Mouse (Mus musculus) right cerebral cortex, adult 2 months (tissue): ENCODE measurements at regions not wholly inside any gene's neighbourhood (a gene's known extent, or its start where the extent isn't known, plus 50 kb on each side); places are given as distances from the start of the nearest gene placed in this dataset.

ENCODE experiments used
- DNase-seq, 2 experiments: peaks; one replicate each; pipeline ENCODE4 v3.0.0; 2021 to 2022; ENCODE audit warnings: low spot score in 2 of 2

- peak; percentile 12 to 25 for DNase-seq
Observed at GRCm38 (mm10) chr9:116511450-116511849, 336.3 kb upstream of the Tgfbr2 start.

GRCm38 (mm10) chr9:116507756-116508155, 332.6 kb upstream of the Tgfbr2 start:
- DNase-seq, result no peak

GRCm38 (mm10) chr9:116502831-116503230, 327.7 kb upstream of the Tgfbr2 start:
- peak; percentile 38 to 59 for DNase-seq

- no peak for DNase-seq
Observed at GRCm38 (mm10) chr9:116500951-116501350, 325.8 kb upstream of the Tgfbr2 start.

- DNase-seq, result no peak
Observed at GRCm38 (mm10) chr9:116491227-116491626, 316.1 kb upstream of the Tgfbr2 start.

GRCm38 (mm10) chr9:116489787-116490186, 314.6 kb upstream of the Tgfbr2 start:
- DNase-seq, result peak; percentile 37 to 39

GRCm38 (mm10) chr9:116489273-116489672, 314.1 kb upstream of the Tgfbr2 start:
- DNase-seq, result peak; percentile 33 to 38

- no peak for DNase-seq
Observed at GRCm38 (mm10) chr9:116477309-116477708, 302.1 kb upstream of the Tgfbr2 start.

GRCm38 (mm10) chr9:116475206-116475955, 300.2 kb upstream of the Tgfbr2 start:
- DNase-seq, result peak in 1 of 2 experiments; percentile 17

- DNase-seq, result no peak
Observed at GRCm38 (mm10) chr9:116472855-116473254, 297.7 kb upstream of the Tgfbr2 start.

- DNase-seq, result peak in 1 of 2 experiments; percentile 10
Observed at GRCm38 (mm10) chr9:116468569-116469250, 293.6 kb upstream of the Tgfbr2 start.

GRCm38 (mm10) chr9:116466336-116466735, 291.2 kb upstream of the Tgfbr2 start:
- no peak for DNase-seq

GRCm38 (mm10) chr9:116464626-116465025, 289.5 kb upstream of the Tgfbr2 start:
- DNase-seq, result no peak

- DNase-seq, result no peak
Observed at GRCm38 (mm10) chr9:116462232-116462631, 287.1 kb upstream of the Tgfbr2 start.

GRCm38 (mm10) chr9:116460022-116460421, 284.9 kb upstream of the Tgfbr2 start:
- no peak for DNase-seq

GRCm38 (mm10) chr9:116452050-116452449, 276.9 kb upstream of the Tgfbr2 start:
- peak; percentile 45 to 69 for DNase-seq

- no peak for DNase-seq
Observed at GRCm38 (mm10) chr9:116450829-116451228, 275.7 kb upstream of the Tgfbr2 start.

- DNase-seq, result no peak
Observed at GRCm38 (mm10) chr9:116447734-116448133, 272.6 kb upstream of the Tgfbr2 start.

- DNase-seq, result no peak
Observed at GRCm38 (mm10) chr9:116438580-116438979, 263.4 kb upstream of the Tgfbr2 start.

- no peak for DNase-seq
Observed at GRCm38 (mm10) chr9:116434414-116434813, 259.3 kb upstream of the Tgfbr2 start.

GRCm38 (mm10) chr9:116429061-116429460, 253.9 kb upstream of the Tgfbr2 start:
- no peak for DNase-seq

GRCm38 (mm10) chr9:116428475-116428874, 253.3 kb upstream of the Tgfbr2 start:
- DNase-seq, result no peak

- peak; percentile 13 to 14 for DNase-seq
Observed at GRCm38 (mm10) chr9:116427278-116427677, 252.1 kb upstream of the Tgfbr2 start.
